Mouse (Mus musculus) erythroblast, embryonic 14.5 days (primary cell): ENCODE results near the gene Nav2. TPM values are rescaled to one million over a fixed set of nuclear protein-coding genes. Genes with fewer than 3 reads are reported as not detected.

Source experiments
- H3K27me3 ChIP-seq: 2 replicates; pipeline ENCODE4 v1.6.1; 2012; ENCODE audit warnings: inconsistent platforms; ENCODE audit not compliant: control insufficient read depth
- H3K36me3 ChIP-seq: 2 replicates; pipeline ENCODE4 v1.6.1; 2012; ENCODE audit warnings: mild to moderate bottlenecking, inconsistent platforms; ENCODE audit not compliant: control insufficient read depth
- H3K4me1 ChIP-seq: 2 replicates; pipeline ENCODE4 v1.6.1; 2012; ENCODE audit warnings: inconsistent platforms; ENCODE audit not compliant: control insufficient read depth
- H3K4me3 ChIP-seq: replicated peaks from 2 replicates; pipeline ENCODE3; 2012; ENCODE audit warnings: moderate library complexity, mild to moderate bottlenecking, inconsistent platforms
- H3K9me3 ChIP-seq: 2 replicates; pipeline ENCODE4 v1.6.1; 2012; ENCODE audit warnings: low read length, inconsistent platforms, mixed read lengths; ENCODE audit not compliant: control insufficient read depth
- GATA1 ChIP-seq: IDR thresholded peaks from 2 replicates; pipeline ENCODE4 v1.6.1; 2012; ENCODE audit warnings: low read length, inconsistent platforms, mixed read lengths
- TAL1 ChIP-seq: IDR thresholded peaks from 3 replicates; pipeline ENCODE4 v1.6.1; 2012; ENCODE audit warnings: low read length, inconsistent platforms, mixed read lengths
- polyA plus RNA-seq: library from polyadenylated mRNA; stranded (reverse); fragments of >175 nt; gene quantifications from 2 replicates; pipeline ENCODE4 v1.2.3, GENCODE M21; 2012

Gene Nav2
- polyA plus RNA-seq, 1 experiment = 0.11 TPM

DNA sequence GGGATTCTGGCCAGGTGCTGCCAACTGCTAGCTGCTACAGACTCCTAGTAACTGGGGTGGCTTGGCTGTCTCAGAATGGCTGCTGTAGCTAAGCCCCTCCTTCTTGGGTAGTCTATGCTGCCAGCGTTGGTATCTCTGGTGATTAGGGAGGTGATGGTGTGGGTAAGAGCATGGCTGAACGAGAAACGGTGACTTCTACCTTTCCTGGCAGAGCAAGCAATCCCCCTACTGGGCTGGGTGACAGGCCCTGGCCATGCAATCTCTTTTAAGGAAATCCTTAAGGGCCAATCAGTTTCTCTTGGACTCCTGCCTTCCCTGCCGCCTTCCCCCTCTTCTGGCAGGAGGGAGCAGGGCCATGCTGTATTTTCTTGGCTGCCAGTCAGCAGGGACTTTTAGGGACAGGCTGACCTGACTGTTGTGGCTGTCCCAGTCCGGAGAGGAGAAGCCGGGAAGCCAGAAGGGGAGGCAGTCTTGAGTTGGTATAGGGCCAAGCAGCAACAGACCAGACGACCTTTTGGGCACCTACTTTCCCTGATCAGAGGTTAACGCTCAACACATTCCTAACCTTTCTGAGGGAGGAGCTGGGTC, 339.3 kb downstream of the Nav2 start:
- no peaks in the 10 kb centered on the region for H3K36me3 ChIP-seq
- H3K4me3 ChIP-seq = no peak overlapping the region
- H3K9me3 ChIP-seq = peaks cover 2% of the 10 kb centered on the region; the same call in 1 of the 2 replicates
- H3K27me3 ChIP-seq = peaks cover 65% of the 10 kb centered on the region
- TF ChIP-seq GATA1 (no peak), TAL1 (no peak)
- peaks cover 23% of the 10 kb centered on the region for H3K4me1 ChIP-seq

DNA sequence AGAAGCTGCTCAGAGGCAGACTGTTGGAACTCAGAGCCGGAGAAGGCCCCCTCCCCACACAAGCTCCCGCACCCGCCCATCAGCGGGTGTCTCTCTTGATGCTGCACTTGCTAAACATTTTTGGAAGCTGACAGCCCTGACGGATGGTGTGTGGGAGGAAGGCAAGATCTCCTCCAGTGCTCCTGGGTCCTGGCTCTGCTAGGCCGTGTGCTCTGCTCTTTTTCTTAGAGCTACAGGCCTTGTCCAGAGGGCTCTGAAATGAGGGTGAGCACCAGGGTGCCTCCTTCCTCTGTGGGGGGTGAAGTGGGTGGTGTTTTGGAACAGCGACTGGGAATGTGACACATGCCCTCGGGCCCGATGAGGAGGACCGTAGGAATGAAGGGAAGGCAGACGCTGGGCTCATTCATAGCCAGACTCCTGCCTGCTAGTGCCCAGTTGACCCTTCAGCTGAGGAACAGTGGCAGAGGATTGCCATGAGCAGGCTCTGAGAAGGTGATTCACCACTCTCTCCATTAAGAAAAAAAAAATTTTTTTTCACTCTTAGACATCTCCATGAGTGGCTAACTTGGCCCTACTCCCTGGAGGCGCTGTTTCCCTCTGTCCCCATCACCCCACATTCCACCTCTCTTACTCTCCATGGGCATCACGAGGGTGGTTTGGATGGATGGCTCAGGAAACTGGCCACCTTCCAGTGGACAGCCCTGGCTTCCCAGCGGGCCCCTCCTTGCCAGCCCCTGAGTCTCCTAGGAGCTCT, 340.0 kb downstream of the Nav2 start:
- H3K4me3 ChIP-seq = no peak overlapping the region

DNA sequence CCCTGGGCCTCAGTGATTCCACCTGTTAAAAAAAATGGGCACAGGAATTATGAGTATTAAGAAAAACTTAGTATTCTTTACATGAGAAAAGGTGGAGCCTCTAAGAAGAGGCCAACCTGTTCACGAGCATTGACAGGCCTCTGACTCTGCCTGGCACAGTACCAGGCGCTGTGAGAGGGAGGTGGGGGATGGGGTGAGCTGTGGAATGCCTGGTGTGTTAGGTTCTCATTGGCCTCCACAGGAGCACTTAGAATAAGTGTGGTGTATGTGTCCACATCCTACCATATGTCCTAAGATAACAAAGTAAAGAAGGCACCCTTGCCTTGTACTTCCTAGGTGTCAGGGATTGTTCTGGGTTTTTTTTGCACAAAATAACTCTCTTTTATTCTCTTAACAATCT, 340.9 kb downstream of the Nav2 start:
- Histone ChIP-seq H3K9me3 (peaks cover 2% of the 10 kb centered on the region; the same call in 1 of the 2 replicates), H3K4me1 (peaks cover 23% of the 10 kb centered on the region), H3K36me3 (no peaks in the 10 kb centered on the region), H3K4me3 (no peak overlapping the region), H3K27me3 (peaks cover 55% of the 10 kb centered on the region)
- TF ChIP-seq TAL1 (no peak), GATA1 (no peak)

More for the DNA sequence above, 340.0 kb downstream of the Nav2 start:
- peaks cover 65% of the 10 kb centered on the region for H3K27me3 ChIP-seq
- H3K4me1 ChIP-seq = peaks cover 23% of the 10 kb centered on the region
- TF ChIP-seq GATA1 (no peak), TAL1 (no peak)
- H3K36me3 ChIP-seq = no peaks in the 10 kb centered on the region
- peaks cover 2% of the 10 kb centered on the region; the same call in 1 of the 2 replicates for H3K9me3 ChIP-seq

DNA sequence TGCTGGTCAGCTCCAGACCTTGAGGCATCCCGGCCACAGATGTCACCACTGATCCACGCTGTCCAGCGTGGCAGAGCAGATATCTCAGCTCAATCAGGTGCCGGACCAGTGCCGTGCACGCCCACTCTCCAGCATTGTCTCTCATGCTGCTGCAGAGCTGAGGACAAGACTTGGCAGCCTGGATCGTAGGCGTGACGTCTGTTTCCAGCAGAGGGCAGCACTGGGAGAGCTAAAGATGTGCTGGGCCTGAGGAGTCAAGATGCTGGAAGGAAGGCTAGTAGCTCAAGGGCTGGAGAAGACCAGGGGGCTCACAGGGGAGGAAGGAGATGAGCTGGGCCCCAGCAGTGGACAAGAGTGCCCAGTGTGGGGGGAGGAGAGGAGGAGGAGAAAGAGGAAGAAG, 341.5 kb downstream of the Nav2 start:
- Histone ChIP-seq H3K27me3 (peaks cover 50% of the 10 kb centered on the region), H3K4me3 (no peak overlapping the region), H3K36me3 (no peaks in the 10 kb centered on the region), H3K9me3 (peaks cover 2% of the 10 kb centered on the region; the same call in 1 of the 2 replicates), H3K4me1 (peaks cover 23% of the 10 kb centered on the region)
- TF ChIP-seq GATA1 = no peak
- TF ChIP-seq TAL1 = no peak

DNA sequence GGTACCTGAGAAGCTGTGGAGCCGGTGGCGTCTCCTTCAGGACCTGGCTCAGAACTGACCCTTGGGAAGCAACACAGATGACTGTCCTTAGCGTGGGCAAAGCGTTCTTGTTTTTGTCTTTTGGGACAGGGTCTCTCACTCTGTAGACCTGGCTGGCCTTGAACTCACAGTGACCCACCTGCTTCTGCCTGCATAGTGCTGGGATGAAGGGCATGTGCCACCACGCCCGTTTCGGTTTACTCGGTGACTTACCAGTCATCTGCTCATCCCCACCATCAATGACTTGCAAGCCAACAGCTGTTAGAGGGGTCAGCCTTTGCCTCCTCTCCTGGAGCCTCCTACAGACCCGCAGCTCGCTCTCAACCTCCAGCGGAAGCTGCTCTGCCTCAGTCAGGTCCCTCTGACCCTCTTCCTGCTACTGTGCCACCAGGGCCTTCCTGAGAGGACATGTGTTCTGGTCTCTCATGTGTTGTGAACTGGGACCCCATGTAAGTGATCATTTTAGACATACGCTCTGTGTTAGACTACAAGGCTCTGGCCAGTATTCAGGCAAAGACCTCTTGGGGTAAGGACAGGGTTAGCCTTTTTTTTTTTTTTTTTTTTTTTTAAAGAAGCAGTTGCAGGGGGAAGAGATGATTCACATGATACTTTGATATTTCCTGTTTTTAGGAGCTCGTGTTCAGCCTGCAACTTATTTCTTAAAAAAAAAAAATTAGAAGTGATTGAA, 342.2 kb downstream of the Nav2 start:
- H3K4me1 ChIP-seq = peaks cover 16% of the 10 kb centered on the region
- no peak for TF ChIP-seq TAL1
- no peak for TF ChIP-seq GATA1
- peaks cover 2% of the 10 kb centered on the region; the same call in 1 of the 2 replicates for H3K9me3 ChIP-seq
- no peaks in the 10 kb centered on the region for H3K36me3 ChIP-seq
- H3K27me3 ChIP-seq = peaks cover 42% of the 10 kb centered on the region
- no peak overlapping the region for H3K4me3 ChIP-seq

DNA sequence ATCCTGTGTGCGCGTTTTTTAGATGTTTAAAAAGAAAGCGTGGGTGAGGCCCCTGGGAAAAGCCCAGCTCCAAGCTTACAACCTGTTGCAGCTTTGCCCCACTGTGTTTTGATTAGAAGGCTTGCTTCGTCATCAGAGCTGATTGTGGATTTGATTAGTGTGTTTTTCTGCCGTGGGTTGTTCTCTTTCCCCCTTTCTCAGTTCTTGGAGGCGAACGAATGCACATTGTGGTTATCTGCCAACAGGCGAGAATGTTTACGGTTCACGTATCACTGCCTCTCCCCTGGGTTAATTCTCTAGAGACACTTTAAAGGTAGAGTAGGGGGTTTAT, 342.8 kb downstream of the Nav2 start:
- no peaks in the 10 kb centered on the region for H3K36me3 ChIP-seq
- H3K4me1 ChIP-seq = peaks cover 11% of the 10 kb centered on the region
- H3K27me3 ChIP-seq = peaks cover 37% of the 10 kb centered on the region
- no peak for TF ChIP-seq GATA1
- no peak for TF ChIP-seq TAL1
- peaks cover 2% of the 10 kb centered on the region; the same call in 1 of the 2 replicates for H3K9me3 ChIP-seq
- no peak overlapping the region for H3K4me3 ChIP-seq

DNA sequence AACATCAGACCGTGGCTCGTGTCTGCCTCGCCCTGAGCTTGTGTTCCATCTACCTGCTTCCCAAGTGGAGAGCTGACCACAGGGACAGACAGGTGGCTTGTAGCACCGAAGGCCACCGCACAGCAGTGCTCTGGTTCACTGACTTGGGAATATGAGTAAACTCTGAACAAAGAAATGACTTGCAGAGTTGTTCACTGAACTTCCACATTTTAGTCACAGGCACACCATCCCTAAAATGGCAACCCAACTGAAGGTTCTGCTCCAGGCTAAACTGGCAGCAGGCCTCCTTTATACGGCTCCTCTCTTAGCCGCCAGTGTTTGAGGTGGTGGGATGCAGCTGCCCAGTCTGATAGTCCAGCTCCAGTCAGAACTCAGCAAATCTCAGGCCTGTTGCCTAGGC, 343.9 kb downstream of the Nav2 start:
- Histone ChIP-seq H3K36me3 (no peaks in the 10 kb centered on the region), H3K27me3 (peaks cover 25% of the 10 kb centered on the region), H3K4me1 (0 out of 2 replicates have a peak, but pooled peaks cover 2% of the 10 kb centered on the region), H3K4me3 (no peak overlapping the region), H3K9me3 (no peaks in the 10 kb centered on the region)
- TF ChIP-seq TAL1 (no peak), GATA1 (no peak)

DNA sequence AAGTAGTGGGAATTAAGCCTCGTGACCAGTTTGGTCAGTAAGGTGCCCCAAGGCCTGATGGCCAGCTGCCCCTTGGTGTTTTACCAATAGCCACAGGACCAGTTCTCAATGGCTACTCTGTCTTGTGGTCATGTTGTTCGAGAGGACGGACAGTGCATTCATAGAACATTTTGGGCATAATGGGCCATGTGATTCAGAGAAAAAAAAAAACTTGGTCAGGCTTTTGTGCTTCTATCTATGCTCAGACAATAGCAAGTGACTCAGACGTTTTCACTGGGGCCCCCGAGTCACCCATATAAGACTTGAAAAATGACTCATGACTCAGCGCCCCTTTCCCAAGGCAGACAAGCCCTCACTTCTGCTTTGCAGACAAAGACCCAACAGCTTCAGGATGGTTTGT, 344.4 kb downstream of the Nav2 start:
- H3K36me3 ChIP-seq = no peaks in the 10 kb centered on the region
- TF ChIP-seq TAL1 (no peak), GATA1 (no peak)
- 0 out of 2 replicates have a peak, but pooled peaks cover 2% of the 10 kb centered on the region for H3K4me1 ChIP-seq
- H3K4me3 ChIP-seq = no peak overlapping the region
- no peaks in the 10 kb centered on the region for H3K9me3 ChIP-seq
- peaks cover 21% of the 10 kb centered on the region for H3K27me3 ChIP-seq

DNA sequence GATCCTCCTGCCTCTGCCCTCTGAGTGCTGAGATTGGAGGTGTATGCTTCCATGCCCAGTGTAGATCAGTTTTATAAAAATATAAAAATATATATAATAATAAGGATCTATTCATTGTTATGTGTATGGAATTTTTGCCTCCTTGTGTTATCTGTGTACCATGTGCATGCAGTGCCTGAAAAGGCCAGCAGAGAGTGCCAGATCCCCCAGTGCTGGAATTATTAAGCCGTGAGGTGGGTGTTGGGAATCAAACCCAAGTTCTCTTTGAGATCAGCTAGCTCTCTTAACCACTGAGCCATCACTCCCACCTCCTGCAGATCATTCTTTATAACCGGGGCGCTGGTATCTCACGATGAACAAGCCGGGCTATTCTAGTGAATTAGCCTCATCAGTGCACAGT, 346.5 kb downstream of the Nav2 start:
- 0 out of 2 replicates have a peak, but pooled peaks cover 2% of the 10 kb centered on the region for H3K4me1 ChIP-seq
- no peaks in the 10 kb centered on the region for H3K36me3 ChIP-seq
- no peaks in the 10 kb centered on the region for H3K9me3 ChIP-seq
- no peak overlapping the region for H3K4me3 ChIP-seq
- TF ChIP-seq GATA1 = no peak
- TF ChIP-seq TAL1 = no peak
- H3K27me3 ChIP-seq = no peaks in the 10 kb centered on the region; the same call in 1 of the 2 replicates
